Mouse (Mus musculus) left cerebral cortex, postnatal 36 days (tissue): ENCODE measurements around the gene Grik1. TPM values are rescaled to one million over a fixed set of nuclear protein-coding genes. Genes with fewer than 3 reads are reported as not detected.

Experiments used
- DNase-seq, 2 experiments: peaks; one replicate each; pipeline ENCODE4 v3.0.0; 2021 to 2022; ENCODE audit warnings: low spot score in 2 of 2, mixed read lengths in 1 of 2
- intact Hi-C: fragments of 180-260 bp; cut with DNase I; formaldehyde crosslinking; loops from one replicate; pipeline ENCODE4 v1.15.1; 2025
- total RNA-seq, 2 experiments: library from RNA; stranded (reverse); gene quantifications; 2 replicates each; pipeline ENCODE4 v1.2.3; 2021

Grik1 gene
- total RNA-seq, 2 experiments from 2014 or later: 16.7 to 21.0 TPM

GRCm38 (mm10) chr16:87973394-87974075, 316.5 kb downstream of the Grik1 start:
- DNase-seq: no peak
- intact Hi-C loops: no loop called here

GRCm38 (mm10) chr16:87971911-87972310, 318.2 kb downstream of the Grik1 start:
- intact Hi-C loops: no loop called here
- no peak for DNase-seq

- DNase-seq: no peak
- intact Hi-C loops: no loop called here
Observed at GRCm38 (mm10) chr16:87969936-87970335, 320.1 kb downstream of the Grik1 start.

GRCm38 (mm10) chr16:87961419-87961818, 328.6 kb downstream of the Grik1 start:
- intact Hi-C loops: no loop called here
- no peak for DNase-seq

- intact Hi-C loops: no loop called here
- DNase-seq: no peak
Observed at GRCm38 (mm10) chr16:87957449-87957848, 332.6 kb downstream of the Grik1 start.

- intact Hi-C loops: no loop called here
- DNase-seq: no peak
Observed at GRCm38 (mm10) chr16:87956178-87956577, 333.9 kb downstream of the Grik1 start.

GRCm38 (mm10) chr16:87954715-87955441, 335.2 kb downstream of the Grik1 start:
- intact Hi-C loops: no loop called here
- DNase-seq: no peak

- intact Hi-C loops: no loop called here
- no peak for DNase-seq
Observed at GRCm38 (mm10) chr16:87953176-87953575, 336.9 kb downstream of the Grik1 start.

GRCm38 (mm10) chr16:87949881-87950280, 340.2 kb downstream of the Grik1 start:
- peak; percentile 27 to 39 for DNase-seq
- intact Hi-C loops: no loop called here

- no peak for DNase-seq
- intact Hi-C loops: no loop called here
Observed at GRCm38 (mm10) chr16:87948122-87948521, 341.9 kb downstream of the Grik1 start.

GRCm38 (mm10) chr16:87944318-87944717, 345.7 kb downstream of the Grik1 start:
- intact Hi-C loops: no loop called here

GRCm38 (mm10) chr16:87942103-87942865, 347.8 kb downstream of the Grik1 start:
- intact Hi-C loops: no loop called here
- DNase-seq: no peak

More at GRCm38 (mm10) chr16:87944318-87944717, 345.7 kb downstream of the Grik1 start:
- no peak for DNase-seq

GRCm38 (mm10) chr16:87934685-87935084, 355.4 kb downstream of the Grik1 start:
- intact Hi-C loops: no loop called here
- no peak for DNase-seq

GRCm38 (mm10) chr16:87931358-87931757, 358.7 kb downstream of the Grik1 start:
- DNase-seq: no peak
- intact Hi-C loops: no loop called here

- intact Hi-C loops: no loop called here
- DNase-seq: no peak
Observed at GRCm38 (mm10) chr16:87930519-87930918, 359.5 kb downstream of the Grik1 start.

- DNase-seq: no peak
- intact Hi-C loops: no loop called here
Observed at GRCm38 (mm10) chr16:87928671-87929070, 361.4 kb downstream of the Grik1 start.

- DNase-seq: no peak
- intact Hi-C loops: no loop called here
Observed at GRCm38 (mm10) chr16:87917897-87918296, 372.2 kb downstream of the Grik1 start.

GRCm38 (mm10) chr16:87917157-87917546, 372.9 kb downstream of the Grik1 start:
- intact Hi-C loops: no loop called here
- DNase-seq: no peak

- DNase-seq: no peak
- intact Hi-C loops: no loop called here
Observed at GRCm38 (mm10) chr16:87916209-87917156, 373.6 kb downstream of the Grik1 start.
